Mouse (Mus musculus) lung, embryonic 16.5 days (tissue): ENCODE data around the gene Lypd4. TPM values are rescaled to one million over a fixed set of nuclear protein-coding genes. Genes with fewer than 3 reads are reported as not detected.
"Not testable (repeated sequence)": the region's sequence is repeated elsewhere in the genome, so short reads cannot be mapped to it uniquely, and the experiment has no call there.

Source experiments
- ATAC-seq: fragments of 200-750 bp; cut with Nextera tagmentation; 2 replicates; pipeline ENCODE4 v1.8.0; 2017; ENCODE audit warnings: low read depth, mild to moderate bottlenecking, moderate library complexity
- H3K27ac ChIP-seq: fragments of 300-500 bp; sonication (generic); 2 replicates; pipeline ENCODE4 v1.5.1; 2014; ENCODE audit warnings: mild to moderate bottlenecking, control low read depth, low read length
- H3K27me3 ChIP-seq: fragments of 300-500 bp; sonication (generic); 2 replicates; pipeline ENCODE4 v1.6.1; 2014; ENCODE audit warnings: low read depth, low read length, mixed read lengths; ENCODE audit not compliant: control insufficient read depth, insufficient read depth
- H3K36me3 ChIP-seq: fragments of 300-500 bp; sonication (generic); 2 replicates; pipeline ENCODE4 v1.6.1; 2014; ENCODE audit warnings: low read length; ENCODE audit not compliant: control insufficient read depth, insufficient read depth
- H3K4me1 ChIP-seq: fragments of 300-500 bp; sonication (generic); replicated peaks from 2 replicates; pipeline ENCODE4 v1.6.1; 2014; ENCODE audit warnings: low read length, mixed read lengths; ENCODE audit not compliant: control insufficient read depth, insufficient read depth
- H3K4me2 ChIP-seq: fragments of 300-500 bp; sonication (generic); 2 replicates; pipeline ENCODE4 v1.6.1; 2014; ENCODE audit warnings: low read depth, low read length, control low read depth
- H3K4me3 ChIP-seq: fragments of 300-500 bp; sonication (generic); 2 replicates; pipeline ENCODE4 v1.5.1; 2014; ENCODE audit warnings: mild to moderate bottlenecking, low read length, control low read depth
- H3K9ac ChIP-seq: fragments of 300-500 bp; sonication (generic); 2 replicates; pipeline ENCODE4 v1.6.1; 2014; ENCODE audit warnings: low read length, control low read depth
- H3K9me3 ChIP-seq: fragments of 300-500 bp; sonication (generic); 2 replicates; pipeline ENCODE4 v1.6.1; 2016; ENCODE audit warnings: low read length; ENCODE audit not compliant: control insufficient read depth
- WGBS: fragments of 180-500 bp; shearing (Covaris S2); extraction: QIAGEN DNeasy Blood & Tissue Kit; methylation state at CpG from one replicate; pipeline ENCODE4 v1.1.7; 2014; 5-methylcytosine and 5-hydroxymethylcytosine counted together
- polyA plus RNA-seq: library from polyadenylated mRNA; unstranded; fragments of >200 nt; fragmentation: Nextera tagmentation; extraction: Ambion mirVana; gene quantifications from 2 replicates; pipeline ENCODE4 v1.2.1, GENCODE M21; 2015

The Lypd4 gene
- polyA plus RNA-seq, 1 experiment from 2014 or later = not detected

DNA sequence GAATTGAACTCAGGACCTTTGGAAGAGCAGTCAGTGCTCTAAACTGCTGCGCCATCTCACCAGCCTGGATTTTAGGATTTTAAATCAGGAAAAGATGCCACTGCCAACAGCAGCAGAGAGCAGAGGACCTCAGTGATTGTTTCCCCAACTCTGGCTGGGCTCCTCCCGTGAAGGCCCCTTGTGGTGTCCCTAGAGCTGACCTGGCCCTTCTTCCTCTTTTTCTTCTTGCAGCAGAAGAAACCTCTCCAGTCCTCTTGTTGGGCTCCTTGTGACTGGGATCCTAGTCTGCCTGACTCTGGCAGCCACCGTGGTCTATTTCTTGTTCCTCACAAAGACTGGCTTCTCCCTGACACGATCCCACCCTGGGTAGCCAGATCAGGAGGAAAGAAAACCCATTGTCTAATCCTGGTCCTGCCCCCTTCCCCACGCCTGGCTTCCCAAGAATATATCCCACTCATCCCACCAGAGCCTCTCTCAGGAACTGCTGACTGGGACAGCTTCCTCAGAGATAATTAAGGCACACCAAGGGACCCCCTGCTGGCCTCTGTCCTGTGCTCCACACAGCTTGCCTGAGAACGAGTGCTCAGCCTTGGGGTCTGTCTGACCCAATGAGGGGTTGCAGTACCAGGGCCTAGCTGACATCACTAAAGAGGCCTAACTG lies 13.2 kb downstream of the Lypd4 start:
- WGBS = 45% methylated on average over 6 of the region's 6 CpGs
- Histone ChIP-seq H3K9me3 (no peaks in the 10 kb centered on the region), H3K9ac (no peak overlapping the region), H3K4me1 (no peaks in the 10 kb centered on the region), H3K4me3 (no peak overlapping the region), H3K27me3 (no peaks in the 10 kb centered on the region), H3K4me2 (no peak overlapping the region), H3K27ac (no peak overlapping the region), H3K36me3 (no peaks in the 10 kb centered on the region)
- no peak for ATAC-seq

GRCm38 (mm10) chr7:24853695-24854094 lies 16.0 kb downstream of the Lypd4 start:
- Histone ChIP-seq H3K27me3 (no peaks in the 10 kb centered on the region), H3K36me3 (no peaks in the 10 kb centered on the region), H3K4me3 (no peak overlapping the region), H3K4me1 (no peaks in the 10 kb centered on the region), H3K9ac (no peak overlapping the region), H3K9me3 (no peaks in the 10 kb centered on the region), H3K4me2 (no peak overlapping the region), H3K27ac (no peak overlapping the region)
- 27% methylated on average over 7 of the region's 7 CpGs for WGBS
- ATAC-seq = no peak

- no peak for ATAC-seq
- no peaks in the 10 kb centered on the region for H3K27me3 ChIP-seq
- no peak overlapping the region for H3K27ac ChIP-seq
- no peak overlapping the region for H3K4me2 ChIP-seq
- H3K9ac ChIP-seq = no peak overlapping the region
- no peak overlapping the region for H3K4me3 ChIP-seq
- H3K36me3 ChIP-seq = no peaks in the 10 kb centered on the region
- H3K4me1 ChIP-seq = no peaks in the 10 kb centered on the region
- H3K9me3 ChIP-seq = no peaks in the 10 kb centered on the region
Observed at GRCm38 (mm10) chr7:24853233-24853563, 16.5 kb downstream of the Lypd4 start.

DNA sequence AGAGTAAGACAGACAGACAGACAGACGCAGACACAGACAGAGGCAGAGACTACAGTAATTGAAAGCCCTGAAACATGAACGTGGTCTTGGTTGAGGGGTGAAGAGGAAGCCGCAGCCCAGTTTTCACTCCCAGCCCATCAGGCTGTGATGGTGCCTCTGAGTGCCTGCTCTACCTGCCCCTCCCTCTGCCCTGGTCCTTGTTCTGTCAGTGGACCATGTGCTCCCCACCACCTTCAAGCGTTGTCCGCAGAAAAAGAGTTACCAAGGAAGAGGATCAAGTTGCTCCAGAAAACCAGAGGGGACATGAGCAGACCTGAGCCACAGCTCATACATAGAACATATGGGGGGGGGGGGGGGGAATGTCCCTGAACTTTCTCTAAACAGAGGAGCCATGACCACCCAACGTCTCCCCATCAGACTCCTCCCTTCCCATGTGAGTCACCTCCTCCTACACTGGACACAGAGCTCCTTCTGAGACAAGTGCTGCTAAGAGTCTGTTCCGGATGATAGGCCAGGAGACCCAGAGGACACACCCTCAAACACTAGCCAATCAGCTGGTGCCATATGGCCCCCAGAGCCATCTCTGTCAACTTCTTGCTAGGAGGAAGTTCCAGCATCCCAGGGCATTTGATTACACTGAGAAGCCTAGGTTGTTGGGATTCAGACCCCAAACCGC lies 17.0 kb downstream of the Lypd4 start:
- 72% methylated on average over 8 of the region's 8 CpGs for WGBS

GRCm38 (mm10) chr7:24851596-24852325 lies 18.0 kb downstream of the Lypd4 start:
- no peak for ATAC-seq
- H3K9me3 ChIP-seq = no peaks in the 10 kb centered on the region
- WGBS = 67% methylated on average over 5 of the region's 5 CpGs
- H3K27me3 ChIP-seq = no peaks in the 10 kb centered on the region
- no peaks in the 10 kb centered on the region for H3K36me3 ChIP-seq
- no peak overlapping the region for H3K27ac ChIP-seq
- H3K4me2 ChIP-seq = no peak overlapping the region
- H3K4me3 ChIP-seq = no peak overlapping the region
- H3K4me1 ChIP-seq = no peaks in the 10 kb centered on the region
- no peak overlapping the region for H3K9ac ChIP-seq

More for the DNA sequence above, 17.0 kb downstream of the Lypd4 start:
- no peak overlapping the region for H3K4me2 ChIP-seq
- H3K27me3 ChIP-seq = no peaks in the 10 kb centered on the region
- H3K4me3 ChIP-seq = no peak overlapping the region
- peak; percentile 45; the same call in 1 of the 2 replicates for ATAC-seq
- H3K4me1 ChIP-seq = no peaks in the 10 kb centered on the region
- H3K9ac ChIP-seq = no peak overlapping the region
- H3K27ac ChIP-seq = no peak overlapping the region
- no peaks in the 10 kb centered on the region for H3K36me3 ChIP-seq
- H3K9me3 ChIP-seq = no peaks in the 10 kb centered on the region

DNA sequence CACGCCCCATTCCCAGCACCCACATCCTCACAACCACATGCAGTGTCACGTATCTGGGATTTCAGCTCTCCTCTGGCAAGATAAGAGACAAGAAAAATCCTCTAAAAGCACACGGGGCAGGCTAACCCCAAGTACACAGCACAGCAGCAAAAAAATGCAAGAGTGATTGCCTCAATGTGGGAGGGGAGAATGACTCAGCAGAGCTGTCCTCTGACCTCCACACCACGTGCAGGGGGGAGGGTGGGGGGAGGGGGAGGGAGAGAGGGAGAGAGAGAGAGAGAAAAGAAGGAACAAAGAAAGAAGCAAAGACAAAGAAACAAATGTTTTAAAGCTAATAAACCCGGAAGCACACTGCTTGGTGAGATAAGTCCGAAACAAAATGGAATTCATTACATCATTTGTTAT lies 18.8 kb downstream of the Lypd4 start:
- 22% methylated on average over 6 of the region's 6 CpGs for WGBS

GRCm38 (mm10) chr7:24850162-24850561 lies 19.6 kb downstream of the Lypd4 start:
- H3K9me3 ChIP-seq = no peaks in the 10 kb centered on the region
- H3K9ac ChIP-seq = no peak overlapping the region
- H3K4me3 ChIP-seq = no peak overlapping the region
- ATAC-seq = no peak; the same call in 1 of the 2 replicates
- H3K27me3 ChIP-seq = no peaks in the 10 kb centered on the region
- H3K4me1 ChIP-seq = no peaks in the 10 kb centered on the region
- no peak overlapping the region for H3K4me2 ChIP-seq
- H3K36me3 ChIP-seq = no peaks in the 10 kb centered on the region
- no peak overlapping the region for H3K27ac ChIP-seq
- 12% methylated on average over 5 of the region's 5 CpGs for WGBS

More for the DNA sequence above, 18.8 kb downstream of the Lypd4 start:
- ATAC-seq = peak; percentile 26; the same call in 1 of the 2 replicates
- Histone ChIP-seq H3K4me1 (no peaks in the 10 kb centered on the region), H3K27me3 (no peaks in the 10 kb centered on the region), H3K36me3 (no peaks in the 10 kb centered on the region), H3K9me3 (no peaks in the 10 kb centered on the region), H3K9ac (no peak overlapping the region), H3K4me2 (no peak overlapping the region), H3K27ac (no peak overlapping the region), H3K4me3 (no peak overlapping the region)

DNA sequence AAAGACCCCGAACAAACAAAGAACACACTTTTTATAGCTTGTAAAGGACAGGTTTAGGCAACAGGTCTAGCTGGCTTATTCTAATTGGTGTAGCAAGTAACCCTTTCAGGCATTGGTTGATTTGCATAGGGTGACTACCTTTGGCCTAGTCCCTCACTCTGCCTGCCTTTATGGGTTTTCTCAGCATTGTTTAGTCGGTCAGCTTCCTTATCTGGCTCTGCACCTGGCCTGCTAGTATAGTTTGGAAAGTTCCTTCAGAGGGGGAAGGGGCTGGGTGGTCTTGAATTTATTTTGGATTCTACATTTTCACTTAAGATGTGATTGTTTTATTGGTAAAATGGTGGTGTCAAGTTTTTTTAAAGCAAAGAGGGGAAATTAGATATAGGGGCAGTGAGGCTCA lies 23.2 kb downstream of the Lypd4 start:
- not testable (repeated sequence) for H3K4me1 ChIP-seq, H3K27ac ChIP-seq, ATAC-seq, H3K4me2 ChIP-seq, H3K4me3 ChIP-seq, H3K9ac ChIP-seq, H3K9me3 ChIP-seq, H3K36me3 ChIP-seq, H3K27me3 ChIP-seq
- 25% methylated on average over 2 of the region's 2 CpGs for WGBS

GRCm38 (mm10) chr7:24845713-24846112 lies 24.0 kb downstream of the Lypd4 start:
- under 1% methylated on average over 6 of the region's 6 CpGs for WGBS
- no peaks in the 10 kb centered on the region for H3K27me3 ChIP-seq
- no peak overlapping the region for H3K27ac ChIP-seq
- no peaks in the 10 kb centered on the region for H3K4me1 ChIP-seq
- H3K4me3 ChIP-seq = no peak overlapping the region
- H3K4me2 ChIP-seq = no peak overlapping the region
- H3K36me3 ChIP-seq = no peaks in the 10 kb centered on the region
- 0 out of 2 replicates have a peak, but pooled peaks have one; percentile 45 for ATAC-seq
- H3K9ac ChIP-seq = no peak overlapping the region
- no peaks in the 10 kb centered on the region for H3K9me3 ChIP-seq
